Mouse (Mus musculus) CH12.LX (cell line): ENCODE measurements around the gene Olfr205. TPM values are rescaled to one million over a fixed set of nuclear protein-coding genes. Genes with fewer than 3 reads are reported as not detected.
"Not testable (repeated sequence)": the region's sequence is repeated elsewhere in the genome, so short reads cannot be mapped to it uniquely, and the experiment has no call there.

Experiments
- DNase-seq: peaks from one replicate; pipeline ENCODE4 v3.0.0-alpha.2; 2013; ENCODE audit errors: extremely low read depth
- H3K27ac ChIP-seq: 2 replicates; pipeline ENCODE4 v1.5.1; 2012; ENCODE audit warnings: low read depth, mild to moderate bottlenecking, control low read depth, moderate library complexity; ENCODE audit not compliant: insufficient read depth
- H3K27me3 ChIP-seq: replicated peaks from 2 replicates; pipeline ENCODE3; 2012; ENCODE audit warnings: inconsistent platforms
- H3K36me3 ChIP-seq, 2 experiments: replicated peaks in 1 of 2; 2 replicates each; pipeline versions ENCODE3 to v1.6.1; 2012; ENCODE audit warnings: inconsistent platforms in 1 of 2, low read length in 1 of 2, mild to moderate bottlenecking in 1 of 2, mixed read lengths in 1 of 2, moderate library complexity in 1 of 2; ENCODE audit not compliant: control insufficient read depth in 1 of 2, insufficient read depth in 1 of 2
- H3K4me1 ChIP-seq, 2 experiments: 2 replicates each; pipeline ENCODE4 v1.6.1; 2012; ENCODE audit warnings: inconsistent platforms in 1 of 2, moderate library complexity in 1 of 2; ENCODE audit not compliant: insufficient read depth in 2 of 2, control insufficient read depth in 1 of 2
- H3K4me2 ChIP-seq: 2 replicates; pipeline ENCODE4 v1.6.1; 2012; ENCODE audit warnings: low read depth, mild to moderate bottlenecking, control low read depth; ENCODE audit not compliant: poor library complexity, insufficient read depth, severe bottlenecking
- H3K4me3 ChIP-seq, 3 experiments: fragments of 150-350 bp in 1 of 3; sonication (generic) in 1 of 3; replicated peaks in 1 of 3; 2 replicates each; pipeline versions ENCODE3 to v1.5.1; 2011 to 2012; ENCODE audit warnings: low read depth in 2 of 3, low read length in 2 of 3, mild to moderate bottlenecking in 2 of 3, moderate library complexity in 2 of 3, control low read depth in 1 of 3, improper control_type of control experiment in 1 of 3, inconsistent platforms in 1 of 3, mixed read lengths in 1 of 3; ENCODE audit not compliant: poor library complexity in 1 of 3
- H3K79me2 ChIP-seq: replicated peaks from 2 replicates; pipeline ENCODE4 v1.6.1; 2012; ENCODE audit warnings: mild to moderate bottlenecking, moderate library complexity; ENCODE audit not compliant: control insufficient read depth, poor library complexity, insufficient read depth, severe bottlenecking; ENCODE audit errors: extremely low read depth
- H3K9ac ChIP-seq: 2 replicates; pipeline ENCODE4 v1.6.1; 2012; ENCODE audit warnings: low read depth, mild to moderate bottlenecking, control low read depth, moderate library complexity; ENCODE audit not compliant: insufficient read depth
- H3K9me3 ChIP-seq: replicated peaks from 2 replicates; pipeline ENCODE3; 2012; ENCODE audit warnings: low read length, inconsistent platforms, mixed read lengths
- ELF1 ChIP-seq: IDR thresholded peaks from 2 replicates; pipeline ENCODE4 v1.6.1; 2014; ENCODE audit warnings: low read depth, mild to moderate bottlenecking, inconsistent platforms, low read length, improper control_type of control experiment
- JUND ChIP-seq: conservative IDR thresholded peaks from 2 replicates; pipeline ENCODE4 v1.6.1; 2011; ENCODE audit warnings: low read depth, low read length, improper control_type of control experiment
- KAT2A ChIP-seq: IDR thresholded peaks from 2 replicates; pipeline ENCODE4 v1.6.1; 2012; ENCODE audit warnings: low read length, improper control_type of control experiment, inconsistent platforms; ENCODE audit not compliant: insufficient replicate concordance
- MAFK ChIP-seq: IDR thresholded peaks from 2 replicates; pipeline ENCODE4 v1.6.1; 2011; ENCODE audit warnings: low read length, improper control_type of control experiment; ENCODE audit not compliant: insufficient replicate concordance
- MYC ChIP-seq: IDR thresholded peaks from 2 replicates; pipeline ENCODE4 v1.6.1; 2011; ENCODE audit warnings: low read depth, mild to moderate bottlenecking, improper control_type of control experiment, low read length
- NELFE ChIP-seq: IDR thresholded peaks from 2 replicates; pipeline ENCODE4 v1.6.1; 2011; ENCODE audit warnings: low read depth, low read length, improper control_type of control experiment
- NRF1 ChIP-seq: IDR thresholded peaks from 2 replicates; pipeline ENCODE4 v1.6.1; 2014; ENCODE audit warnings: low read depth, mild to moderate bottlenecking, inconsistent platforms, low read length, improper control_type of control experiment, moderate library complexity
- SMC3 ChIP-seq: IDR thresholded peaks from 2 replicates; pipeline ENCODE4 v1.6.1; 2011; ENCODE audit warnings: low read depth, low read length, improper control_type of control experiment
- TCF12 ChIP-seq: IDR thresholded peaks from 2 replicates; pipeline ENCODE4 v1.6.1; 2014; ENCODE audit warnings: low read depth, mild to moderate bottlenecking, inconsistent platforms, low read length, improper control_type of control experiment
- ZC3H11A ChIP-seq: IDR thresholded peaks from 2 replicates; pipeline ENCODE4 v1.6.1; 2012; ENCODE audit warnings: low read depth, mild to moderate bottlenecking, inconsistent platforms, low read length, improper control_type of control experiment
- ZNF384 ChIP-seq: IDR thresholded peaks from 2 replicates; pipeline ENCODE4 v1.6.1; 2012; ENCODE audit warnings: low read depth, low read length, improper control_type of control experiment, inconsistent platforms
- dilution Hi-C: fragments of 300-500 bp; cut with MboI; formaldehyde crosslinking; loops from 2 replicates; pipeline ENCODE4 v1.14.3; 2020; ENCODE audit warnings: low sequenced_read_pairs; ENCODE audit not compliant: extremely low pct_unique_long_range_greater_than_20kb, extremely low pct_ligation_motif_present
- in situ Hi-C: fragments of 300-500 bp; cut with MboI; formaldehyde crosslinking; loops from 3 replicates; pipeline ENCODE4 v1.14.3; 2019; ENCODE audit warnings: low sequenced_read_pairs, low pct_ligation_motif_present, low pct_unique_long_range_greater_than_20kb, mixed read lengths
- polyA plus RNA-seq: library from polyadenylated mRNA; unstranded; fragments of >175 nt; gene quantifications from 2 replicates; pipeline ENCODE4 v1.2.1, GENCODE M21; 2012; ENCODE audit warnings: low read depth; ENCODE audit not compliant: insufficient read length
- total RNA-seq, 2 experiments: library from RNA; depleted of rRNA; stranded (reverse); fragments of 300-350 nt in 1 of 2; fragments of >200 nt in 1 of 2; gene quantifications; 2 replicates each; pipeline ENCODE4 v1.2.3; 2012 to 2014

Olfr205 gene
- total and polyA plus RNA-seq, 3 experiments = not detected

- TF ChIP-seq ZC3H11A = no peak
These were observed 12.8 kb downstream of the Olfr205 start, which contains the start of gene Olfr204 (continued) for GRCm38 (mm10) chr16:59318148-59318547.

- Histone ChIP-seq H3K4me3 (no peak within 1 kb of the TSS), H3K27ac (no peak within 1 kb of the TSS), H3K27me3 (no peaks in the 10 kb centered on the region), H3K79me2 (no peaks in the 10 kb centered on the region), H3K36me3 (no peaks in the 10 kb centered on the region), H3K9me3 (no peaks in the 10 kb centered on the region), H3K4me1 (no peaks in the 10 kb centered on the region), H3K4me2 (no peak within 1 kb of the TSS), H3K9ac (no peak within 1 kb of the TSS)
- DNase-seq = no peak
- in situ Hi-C loops = no loop called here
- TF ChIP-seq NRF1 (no peak), TCF12 (no peak), MYC (no peak), JUND (no peak)
- dilution Hi-C loops = no loop called here
These were observed 32.4 kb downstream of the Olfr205 start, which contains the start of gene Olfr203 for GRCm38 (mm10) chr16:59298581-59298980. Gene Olfr203 (plus strand): TSS chr16:59298881.

- H3K27me3 ChIP-seq, DNase-seq, H3K27ac ChIP-seq, H3K36me3 ChIP-seq, H3K79me2 ChIP-seq, in situ Hi-C loops, H3K4me3 ChIP-seq, H3K9me3 ChIP-seq, H3K4me1 ChIP-seq, dilution Hi-C loops, H3K4me2 ChIP-seq, H3K9ac ChIP-seq: not testable (repeated sequence)
These were observed 43.4 kb downstream of the Olfr205 start for GRCm38 (mm10) chr16:59287576-59287975.

GRCm38 (mm10) chr16:59286693-59287092 lies 44.2 kb downstream of the Olfr205 start, which contains the start of gene Olfr202:
Gene Olfr202 (minus strand): TSS chr16:59286793.
- DNase-seq = no peak
- Histone ChIP-seq H3K4me3 (no peak within 1 kb of the TSS), H3K36me3 (no peaks in the 10 kb centered on the region), H3K27ac (no peak within 1 kb of the TSS), H3K4me1 (no peaks in the 10 kb centered on the region), H3K4me2 (no peak within 1 kb of the TSS), H3K79me2 (no peaks in the 10 kb centered on the region), H3K9me3 (no peaks in the 10 kb centered on the region), H3K27me3 (no peaks in the 10 kb centered on the region), H3K9ac (no peak within 1 kb of the TSS)
- in situ Hi-C loops = no loop called here
- TF ChIP-seq ELF1 (no peak), SMC3 (no peak), MAFK (no peak), TCF12 (no peak), ZNF384 (no peak), NELFE (no peak), KAT2A (no peak)
- dilution Hi-C loops = no loop called here
